Mouse (Mus musculus): ENCODE measurements at regions not wholly inside any gene's neighbourhood (a gene's known extent, or its start where the extent isn't known, plus 50 kb on each side); places are given as distances from the start of the nearest gene placed in this dataset.
A peak's percentile ranks its signal among the peaks of the same experiment; 100 is the strongest.

GRCm38 (mm10) chr13:32495063-32495462, 156.5 kb upstream of the Gmds start:
- no peak for DNase-seq (ENCODE audit: low spot score)
- no peaks in the 10 kb centered on the region for H3K9me3 ChIP-seq (replicated peaks; ENCODE audit: control insufficient read depth, low read length)
- no peak overlapping the region for H3K9ac ChIP-seq (replicated peaks; ENCODE audit: low read depth, low read length)
- no peak overlapping the region for H3K4me3 ChIP-seq (ENCODE audit: low read depth, low read length)
- no peak overlapping the region for H3K27ac ChIP-seq (ENCODE audit: low read depth)
- H3K4me2 ChIP-seq (ENCODE audit: low read depth, low read length), result no peak overlapping the region
- no peaks in the 10 kb centered on the region for H3K27me3 ChIP-seq (ENCODE audit: control insufficient read depth, insufficient read depth, low read length)
- WGBS, result 60% methylated on average over 6 of the region's 6 CpGs
- peaks cover 4% of the 10 kb centered on the region; the same call in 1 of the 2 replicates for H3K4me1 ChIP-seq (ENCODE audit: control insufficient read depth, insufficient read depth)
- ATAC-seq (ENCODE audit: insufficient read depth, low read depth), result no peak
- no peaks in the 10 kb centered on the region for H3K36me3 ChIP-seq (replicated peaks; ENCODE audit: control insufficient read depth, insufficient read depth, low read length)
- TF ChIP-seq EP300 (IDR thresholded peaks at IDR 0.05; ENCODE audit: low read depth) (no peak), CTCF (IDR thresholded peaks at IDR 0.05; ENCODE audit: low read depth) (no peak)

- 70% methylated on average over 7 of the region's 7 CpGs for WGBS
- Histone ChIP-seq H3K9me3 (replicated peaks; ENCODE audit: control insufficient read depth, low read length) (no peaks in the 10 kb centered on the region), H3K4me2 (ENCODE audit: low read depth, low read length) (no peak overlapping the region), H3K9ac (replicated peaks; ENCODE audit: low read depth, low read length) (no peak overlapping the region), H3K27ac (ENCODE audit: low read depth) (no peak overlapping the region), H3K4me1 (ENCODE audit: control insufficient read depth, insufficient read depth) (peaks cover 4% of the 10 kb centered on the region; the same call in 1 of the 2 replicates), H3K36me3 (replicated peaks; ENCODE audit: control insufficient read depth, insufficient read depth, low read length) (no peaks in the 10 kb centered on the region), H3K27me3 (ENCODE audit: control insufficient read depth, insufficient read depth, low read length) (no peaks in the 10 kb centered on the region), H3K4me3 (ENCODE audit: low read depth, low read length) (no peak overlapping the region)
- ATAC-seq (ENCODE audit: insufficient read depth, low read depth) (no peak), DNase-seq (ENCODE audit: low spot score) (no peak)
- TF ChIP-seq CTCF (IDR thresholded peaks at IDR 0.05; ENCODE audit: low read depth), result no peak
These were observed 155.3 kb upstream of the Gmds start for GRCm38 (mm10) chr13:32493806-32494205.

GRCm38 (mm10) chr13:32493309-32493708, 154.8 kb upstream of the Gmds start:
- 22% methylated on average over 7 of the region's 7 CpGs for WGBS

DNA sequence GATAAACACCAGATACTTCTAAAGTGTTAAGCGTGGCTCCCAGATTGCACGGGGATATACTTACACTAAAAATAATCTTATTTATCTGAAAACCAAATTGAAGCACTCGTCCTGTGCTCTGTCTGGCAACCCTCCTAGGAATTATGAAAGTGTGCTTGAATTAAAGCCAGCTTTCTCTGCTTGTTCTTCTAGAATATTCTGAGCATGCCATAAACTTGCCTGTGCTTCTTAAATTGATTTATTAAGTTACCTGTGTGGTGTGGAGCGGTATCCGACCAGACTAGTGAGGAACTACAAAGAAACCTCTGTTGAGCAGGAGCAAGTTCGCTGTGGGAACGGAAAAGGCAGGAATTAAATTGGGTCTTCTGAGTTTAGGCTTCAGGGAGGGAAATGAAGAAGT, 154.0 kb upstream of the Gmds start:
- peaks cover 4% of the 10 kb centered on the region; the same call in 1 of the 2 replicates for H3K4me1 ChIP-seq (ENCODE audit: control insufficient read depth, insufficient read depth)
- H3K9ac ChIP-seq (replicated peaks; ENCODE audit: low read depth, low read length), result no peak overlapping the region
- H3K36me3 ChIP-seq (replicated peaks; ENCODE audit: control insufficient read depth, insufficient read depth, low read length), result no peaks in the 10 kb centered on the region
- 46% methylated on average over 7 of the region's 7 CpGs for WGBS
- TF ChIP-seq EP300 (IDR thresholded peaks at IDR 0.05; ENCODE audit: low read depth) (no peak), CTCF (IDR thresholded peaks at IDR 0.05; ENCODE audit: low read depth) (no peak)
- DNase-seq (ENCODE audit: low spot score), result no peak
- no peaks in the 10 kb centered on the region for H3K9me3 ChIP-seq (replicated peaks; ENCODE audit: control insufficient read depth, low read length)
- ATAC-seq (ENCODE audit: insufficient read depth, low read depth), result no peak
- H3K27me3 ChIP-seq (ENCODE audit: control insufficient read depth, insufficient read depth, low read length), result no peaks in the 10 kb centered on the region
- no peak overlapping the region for H3K27ac ChIP-seq (ENCODE audit: low read depth)
- no peak overlapping the region for H3K4me3 ChIP-seq (ENCODE audit: low read depth, low read length)
- H3K4me2 ChIP-seq (ENCODE audit: low read depth, low read length), result peak overlapping the region; percentile 31

More at GRCm38 (mm10) chr13:32493309-32493708, 154.8 kb upstream of the Gmds start:
- DNase-seq (ENCODE audit: low spot score) (peak; percentile 65), ATAC-seq (ENCODE audit: insufficient read depth, low read depth) (no peak)
- Histone ChIP-seq H3K9ac (replicated peaks; ENCODE audit: low read depth, low read length) (no peak overlapping the region), H3K27me3 (ENCODE audit: control insufficient read depth, insufficient read depth, low read length) (no peaks in the 10 kb centered on the region), H3K27ac (ENCODE audit: low read depth) (no peak overlapping the region), H3K36me3 (replicated peaks; ENCODE audit: control insufficient read depth, insufficient read depth, low read length) (no peaks in the 10 kb centered on the region), H3K4me3 (ENCODE audit: low read depth, low read length) (no peak overlapping the region), H3K9me3 (replicated peaks; ENCODE audit: control insufficient read depth, low read length) (no peaks in the 10 kb centered on the region), H3K4me1 (ENCODE audit: control insufficient read depth, insufficient read depth) (peaks cover 4% of the 10 kb centered on the region; the same call in 1 of the 2 replicates), H3K4me2 (ENCODE audit: low read depth, low read length) (no peak overlapping the region)
- TF ChIP-seq CTCF (IDR thresholded peaks at IDR 0.05; ENCODE audit: low read depth) (peak; percentile 82), EP300 (IDR thresholded peaks at IDR 0.05; ENCODE audit: low read depth) (no peak)

- Histone ChIP-seq H3K4me3 (ENCODE audit: low read depth, low read length) (no peak overlapping the region), H3K27ac (ENCODE audit: low read depth) (no peak overlapping the region), H3K36me3 (replicated peaks; ENCODE audit: control insufficient read depth, insufficient read depth, low read length) (no peaks in the 10 kb centered on the region), H3K9me3 (replicated peaks; ENCODE audit: control insufficient read depth, low read length) (no peaks in the 10 kb centered on the region), H3K9ac (replicated peaks; ENCODE audit: low read depth, low read length) (no peak overlapping the region), H3K4me1 (ENCODE audit: control insufficient read depth, insufficient read depth) (peaks cover 12% of the 10 kb centered on the region; the same call in 1 of the 2 replicates), H3K4me2 (ENCODE audit: low read depth, low read length) (no peak overlapping the region), H3K27me3 (ENCODE audit: control insufficient read depth, insufficient read depth, low read length) (no peaks in the 10 kb centered on the region)
- DNase-seq (ENCODE audit: low spot score) (no peak), ATAC-seq (ENCODE audit: insufficient read depth, low read depth) (no peak)
- TF ChIP-seq EP300 (IDR thresholded peaks at IDR 0.05; ENCODE audit: low read depth) (no peak), CTCF (IDR thresholded peaks at IDR 0.05; ENCODE audit: low read depth) (no peak)
- 90% methylated on average over 8 of the region's 8 CpGs for WGBS
These were observed 143.0 kb upstream of the Gmds start for GRCm38 (mm10) chr13:32481444-32482058.

DNA sequence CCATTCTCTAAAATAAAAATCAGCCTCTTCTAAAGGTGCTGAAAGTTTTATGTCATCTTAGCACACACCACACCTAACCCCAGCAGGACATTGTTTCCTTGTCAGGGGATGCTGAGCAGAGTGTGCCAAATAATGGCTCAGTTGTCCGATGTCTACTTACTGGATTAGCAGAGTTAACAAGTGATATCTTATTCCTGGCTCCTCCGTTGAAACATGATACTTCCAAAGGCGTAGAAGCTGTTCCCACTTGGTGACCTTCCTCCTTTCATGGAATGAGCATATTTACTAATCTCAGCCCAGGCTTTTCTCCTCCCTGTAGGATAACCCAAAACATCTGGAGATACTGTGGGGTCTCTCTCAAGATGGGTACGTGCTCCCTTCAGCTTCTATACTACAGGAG, 141.5 kb upstream of the Gmds start:
- Histone ChIP-seq H3K27me3 (ENCODE audit: control insufficient read depth, insufficient read depth, low read length) (no peaks in the 10 kb centered on the region), H3K4me2 (ENCODE audit: low read depth, low read length) (no peak overlapping the region), H3K27ac (ENCODE audit: low read depth) (no peak overlapping the region), H3K4me1 (ENCODE audit: control insufficient read depth, insufficient read depth) (peaks cover 12% of the 10 kb centered on the region; the same call in 1 of the 2 replicates), H3K36me3 (replicated peaks; ENCODE audit: control insufficient read depth, insufficient read depth, low read length) (no peaks in the 10 kb centered on the region), H3K9me3 (replicated peaks; ENCODE audit: control insufficient read depth, low read length) (no peaks in the 10 kb centered on the region), H3K9ac (replicated peaks; ENCODE audit: low read depth, low read length) (no peak overlapping the region), H3K4me3 (ENCODE audit: low read depth, low read length) (no peak overlapping the region)
- WGBS, result 31% methylated on average over 4 of the region's 4 CpGs
- DNase-seq (ENCODE audit: low spot score), result no peak
- no peak for ATAC-seq (ENCODE audit: insufficient read depth, low read depth)
- no peak for TF ChIP-seq EP300 (IDR thresholded peaks at IDR 0.05; ENCODE audit: low read depth)
- TF ChIP-seq CTCF (IDR thresholded peaks at IDR 0.05; ENCODE audit: low read depth), result no peak
